Mouse (Mus musculus) frontal cortex, adult 2 months (tissue): ENCODE data around the gene Gm49325. TPM values are rescaled to one million over a fixed set of nuclear protein-coding genes. Genes with fewer than 3 reads are reported as not detected.
A peak's percentile ranks its signal among the peaks of the same experiment; 100 is the strongest.

Source experiments
- DNase-seq, 2 experiments: peaks; one replicate each; pipeline ENCODE4 v3.0.0; 2022; ENCODE audit warnings: low spot score in 1 of 2; ENCODE audit errors: extremely low spot score in 1 of 2
- polyA plus RNA-seq: library from polyadenylated mRNA; depleted of rRNA; stranded (reverse); fragments of >200 nt; gene quantifications from 2 replicates; pipeline ENCODE4 v1.2.3, GENCODE M21; 2012; rRNA removed

Gm49325 gene
- 15.9 and 23.0 TPM in 2 replicates for polyA plus RNA-seq

DNA sequence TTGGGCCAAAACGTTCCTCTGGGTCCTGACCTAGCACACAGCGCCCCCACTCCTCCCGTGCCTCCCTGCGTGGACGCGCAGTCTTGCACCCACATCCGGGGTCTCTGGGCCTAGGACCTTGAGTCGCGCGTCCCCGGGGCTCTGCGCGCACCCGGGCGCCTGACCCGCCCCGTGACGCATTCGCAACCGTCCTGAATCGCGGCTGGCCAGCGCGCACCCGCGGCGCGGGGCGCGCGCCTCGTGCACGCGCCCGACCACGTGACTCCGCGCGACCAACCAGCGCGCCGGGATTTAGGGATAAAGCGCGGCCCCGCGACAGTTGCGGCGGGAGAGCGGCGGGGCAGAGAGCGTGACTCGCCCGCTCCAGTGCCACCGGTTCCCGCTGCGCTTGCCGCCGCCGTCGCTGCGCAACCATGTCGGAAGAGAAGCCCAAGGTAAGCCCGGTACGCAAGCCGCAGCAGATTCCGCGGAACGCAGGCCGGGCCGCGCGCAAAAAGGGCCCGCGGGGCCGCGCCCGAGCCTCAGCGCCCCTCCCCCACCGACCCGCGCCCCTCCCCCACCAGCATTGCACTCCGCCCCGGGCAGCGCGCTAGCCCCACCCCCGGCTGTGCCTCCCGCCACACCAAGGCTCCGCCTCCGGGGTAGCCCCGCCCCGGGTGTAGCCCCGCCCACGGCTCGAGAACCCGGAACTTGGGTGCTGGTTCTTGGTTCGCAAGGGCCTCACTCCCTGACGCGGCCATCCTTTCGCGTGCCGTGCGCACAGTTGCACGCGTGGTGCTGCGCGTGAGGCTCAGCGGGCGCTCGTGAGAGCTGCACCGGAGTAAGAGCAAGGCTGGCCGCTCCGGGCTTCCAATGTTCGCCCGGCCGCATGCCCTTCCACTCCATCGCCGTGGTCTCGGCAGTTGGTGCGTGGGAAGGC is at the start of gene Gm49325, which contains the start of gene Sumo3:
Gene Gm49325 (plus strand): TSS at position 290 of the 919 bp plus-strand sequence.
Gene Sumo3 (plus strand): TSS at position 190 of the 919 bp plus-strand sequence.
- peak; percentile 81 to 93 for DNase-seq

DNA sequence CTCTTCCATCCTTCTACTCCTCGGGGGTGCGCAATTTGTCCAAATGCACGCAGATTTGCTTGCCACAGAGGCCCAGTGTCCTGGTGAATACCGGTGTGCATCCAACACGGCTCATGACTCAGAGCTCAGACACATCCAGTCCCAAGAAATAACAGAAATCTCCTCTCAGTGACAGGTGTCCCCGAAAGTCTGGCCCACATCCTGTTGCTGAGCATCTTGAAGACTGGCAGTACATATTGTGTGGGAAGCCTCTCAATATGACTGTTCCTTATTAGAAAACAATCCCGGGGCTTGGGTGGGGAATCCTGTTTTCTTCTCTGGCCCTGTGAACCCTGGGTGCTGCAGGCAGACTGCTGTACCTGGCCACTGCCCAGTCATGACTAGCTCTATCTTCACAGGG is 49.4 kb upstream of the Gm49325 start:
- DNase-seq = no peak

DNA sequence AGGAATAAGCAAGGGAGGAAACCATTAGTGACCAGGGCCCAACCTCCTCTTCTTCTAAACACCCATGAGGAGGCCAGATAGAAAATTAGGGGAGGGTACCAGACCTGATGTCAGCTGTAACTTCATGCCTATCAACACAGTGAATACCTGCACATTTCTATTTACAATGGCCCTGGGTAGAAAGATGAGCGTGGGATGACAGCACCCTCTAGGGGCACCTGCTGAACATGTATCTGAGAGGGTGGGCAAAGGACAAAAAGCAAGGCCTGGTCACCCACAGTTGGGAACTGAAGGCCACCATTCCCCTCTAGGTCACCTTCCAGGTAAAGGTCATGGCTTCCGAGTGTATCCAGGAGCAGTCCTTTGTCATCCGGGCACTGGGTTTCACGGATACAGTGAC is 48.4 kb upstream of the Gm49325 start:
- no peak for DNase-seq

DNA sequence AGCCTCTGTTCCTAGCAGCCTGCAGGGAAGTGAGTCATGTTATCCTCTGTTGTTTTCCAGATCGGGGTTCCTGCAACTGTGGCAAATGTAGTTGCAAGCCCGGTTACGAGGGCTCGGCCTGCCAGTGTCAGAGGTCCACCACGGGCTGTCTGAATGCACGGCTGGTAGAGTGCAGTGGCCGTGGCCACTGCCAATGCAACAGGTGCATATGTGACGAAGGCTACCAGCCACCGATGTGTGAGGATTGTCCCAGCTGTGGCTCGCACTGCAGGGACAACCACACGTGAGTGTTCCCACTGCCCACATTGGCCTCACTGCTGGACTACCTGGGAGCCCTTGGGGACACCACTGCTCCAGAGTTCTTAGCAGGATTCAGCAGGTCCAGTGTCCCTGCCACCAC is 45.9 kb upstream of the Gm49325 start:
- DNase-seq = no peak

DNA sequence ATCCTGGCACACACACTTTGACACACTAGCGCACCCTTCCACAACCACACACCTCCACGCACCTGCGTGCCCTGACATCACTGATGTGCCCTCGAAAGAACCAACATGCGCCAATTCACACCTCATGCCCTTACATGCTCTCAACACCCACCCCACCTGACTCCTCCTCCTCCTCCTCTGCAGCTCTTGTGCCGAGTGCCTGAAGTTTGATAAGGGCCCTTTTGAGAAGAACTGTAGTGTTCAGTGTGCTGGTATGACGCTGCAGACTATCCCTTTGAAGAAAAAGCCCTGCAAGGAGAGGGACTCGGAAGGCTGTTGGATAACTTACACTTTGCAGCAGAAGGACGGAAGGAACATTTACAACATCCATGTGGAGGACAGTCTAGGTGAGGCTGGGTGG is 45.2 kb upstream of the Gm49325 start:
- DNase-seq = no peak

DNA sequence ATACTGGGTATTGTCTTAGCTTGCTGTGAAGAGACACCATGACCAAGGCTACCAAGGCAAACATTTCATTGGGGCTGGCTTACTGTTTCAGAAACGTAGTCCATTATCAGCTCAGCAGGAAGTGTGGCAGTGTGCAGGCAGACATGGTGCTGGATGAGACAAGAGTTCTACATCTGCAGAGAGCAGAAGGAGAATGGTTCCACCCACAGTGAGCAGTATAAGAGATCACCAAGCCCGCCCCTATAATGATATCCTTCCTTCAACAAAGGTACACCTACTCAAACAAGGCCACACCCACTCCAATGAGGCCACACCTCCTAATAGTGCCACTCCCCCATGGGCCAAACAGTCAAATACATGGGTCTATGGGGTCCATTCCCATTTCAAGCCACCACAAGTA is 44.5 kb upstream of the Gm49325 start:
- no peak for DNase-seq

DNA sequence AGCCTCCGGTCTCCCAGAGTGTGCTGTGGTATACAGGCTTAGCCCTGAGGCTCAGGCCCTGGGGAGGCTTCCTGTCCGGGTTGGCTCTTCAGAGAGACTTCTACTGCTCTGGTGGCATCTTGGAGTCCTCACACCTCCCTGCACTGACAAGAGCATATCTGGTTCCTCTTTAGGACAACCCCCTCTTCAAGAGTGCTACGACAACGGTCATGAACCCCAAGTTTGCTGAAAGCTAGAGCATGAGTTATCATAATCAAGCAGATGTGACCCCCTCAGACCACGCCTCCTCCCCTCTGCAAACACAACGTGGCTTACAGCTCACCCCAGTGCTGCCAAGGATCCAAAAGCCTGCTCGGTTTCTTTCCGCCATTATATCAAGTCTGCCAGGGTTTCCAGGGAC is 41.0 kb upstream of the Gm49325 start:
- DNase-seq = no peak

DNA sequence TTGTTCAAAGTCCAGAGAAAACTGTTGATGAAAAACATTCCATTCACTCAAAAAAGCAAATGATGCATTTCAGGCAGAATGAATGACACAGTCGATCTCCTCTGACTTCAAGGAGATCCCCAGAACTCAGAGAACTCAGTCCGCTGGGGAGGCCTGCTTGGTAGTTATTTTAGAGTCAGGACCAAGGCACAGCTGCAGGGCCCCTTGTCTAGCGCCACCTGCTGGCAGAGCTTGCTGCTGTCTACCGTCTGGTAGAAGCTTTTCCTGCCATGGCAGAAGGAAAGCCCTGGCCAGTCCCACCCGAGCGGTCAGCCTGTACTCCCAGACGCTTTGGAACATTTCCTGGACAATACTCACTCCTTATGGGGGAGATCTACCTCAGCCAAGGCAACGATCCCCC is 39.3 kb upstream of the Gm49325 start:
- DNase-seq = peak in 1 of 2 experiments; percentile 87

DNA sequence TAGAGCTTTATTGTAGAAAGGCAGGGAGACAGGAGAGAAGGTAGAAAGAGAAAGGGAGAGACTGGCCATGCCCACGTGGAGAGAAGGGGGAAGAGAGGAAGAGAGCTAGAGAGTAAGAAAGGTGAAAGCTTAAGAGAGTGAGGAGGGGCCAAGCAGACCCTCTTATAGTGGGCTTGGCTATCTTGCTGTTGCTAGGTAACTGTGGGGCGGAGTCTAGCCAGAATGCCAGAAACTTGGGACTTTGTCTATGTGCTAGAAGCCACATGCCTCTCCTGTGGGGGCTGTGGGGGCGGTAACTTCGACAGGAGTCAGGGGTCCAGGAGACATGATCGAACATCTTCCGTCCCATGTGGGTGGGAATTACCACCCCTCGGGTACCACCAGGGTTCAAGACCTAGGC is 36.5 kb upstream of the Gm49325 start:
- no peak for DNase-seq

DNA sequence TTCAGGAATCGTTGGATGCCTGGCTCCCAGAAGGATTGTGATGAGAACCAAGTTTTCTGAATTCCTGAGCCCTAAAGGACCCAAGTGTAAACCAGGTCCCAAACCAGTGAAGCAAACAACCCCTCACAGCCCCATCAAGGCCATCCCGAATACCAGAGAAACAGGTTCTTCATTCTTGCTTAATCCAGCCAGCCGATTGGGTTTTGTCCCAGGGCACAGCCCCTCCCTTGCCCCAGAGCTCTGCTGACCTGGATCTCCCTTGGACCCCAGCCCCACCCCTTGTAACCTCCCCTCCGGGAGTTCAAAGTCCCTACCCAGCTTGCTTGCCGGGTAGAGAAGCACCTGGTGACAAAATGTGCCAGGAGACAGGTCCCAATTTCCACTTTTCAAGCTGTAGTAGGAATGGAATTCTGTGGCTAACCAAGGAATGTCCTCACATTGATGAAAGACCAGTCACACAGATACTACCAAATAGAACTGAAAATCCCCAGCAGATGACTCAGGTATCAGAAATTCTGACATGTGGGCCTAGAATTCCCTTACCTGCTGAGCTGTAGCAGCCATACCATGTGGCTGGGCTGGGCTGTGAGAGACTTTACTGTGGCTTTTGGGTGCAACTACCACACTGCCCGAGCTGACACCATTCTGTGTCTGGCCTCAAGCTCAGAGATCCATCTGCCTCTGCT is 35.9 kb upstream of the Gm49325 start:
- no peak for DNase-seq

DNA sequence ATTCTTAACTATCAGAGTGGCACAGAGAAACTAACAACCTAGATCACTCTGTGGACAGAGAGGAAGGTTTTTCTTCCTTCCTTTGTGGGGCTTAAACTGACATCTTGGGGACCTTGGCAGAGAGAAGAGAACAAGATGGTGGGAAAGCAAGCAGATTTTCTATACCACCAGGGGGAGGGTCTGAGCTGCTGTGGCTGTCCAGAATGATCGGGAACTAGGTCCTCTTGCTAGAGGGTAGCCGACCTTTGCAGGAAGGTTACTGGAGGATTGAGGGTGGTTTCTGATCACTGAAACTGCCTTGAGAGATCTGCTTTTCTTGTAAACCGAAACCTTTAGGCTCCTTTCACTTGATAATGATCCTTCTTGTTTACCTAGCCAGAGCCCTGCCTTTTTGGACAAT is 33.8 kb upstream of the Gm49325 start:
- DNase-seq = no peak

DNA sequence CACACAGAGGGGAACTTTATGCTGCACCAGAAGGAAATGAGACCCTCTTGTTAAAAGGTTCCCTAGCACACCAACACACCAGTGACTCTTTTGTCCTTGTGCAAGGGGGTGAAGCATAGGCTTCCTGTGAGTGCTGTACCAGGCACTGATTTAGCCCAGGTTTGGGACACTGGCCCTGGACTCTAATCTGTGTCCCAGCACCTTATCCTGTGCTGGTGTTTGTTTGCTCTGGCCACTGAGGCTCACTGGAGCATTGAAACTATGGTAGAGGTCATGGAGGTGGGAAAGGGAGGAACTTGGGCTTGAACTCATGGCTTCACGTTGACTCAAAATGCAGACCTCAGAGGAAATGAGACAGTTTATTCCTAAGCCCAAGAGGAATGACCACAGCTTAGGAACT is 32.8 kb upstream of the Gm49325 start:
- no peak for DNase-seq

DNA sequence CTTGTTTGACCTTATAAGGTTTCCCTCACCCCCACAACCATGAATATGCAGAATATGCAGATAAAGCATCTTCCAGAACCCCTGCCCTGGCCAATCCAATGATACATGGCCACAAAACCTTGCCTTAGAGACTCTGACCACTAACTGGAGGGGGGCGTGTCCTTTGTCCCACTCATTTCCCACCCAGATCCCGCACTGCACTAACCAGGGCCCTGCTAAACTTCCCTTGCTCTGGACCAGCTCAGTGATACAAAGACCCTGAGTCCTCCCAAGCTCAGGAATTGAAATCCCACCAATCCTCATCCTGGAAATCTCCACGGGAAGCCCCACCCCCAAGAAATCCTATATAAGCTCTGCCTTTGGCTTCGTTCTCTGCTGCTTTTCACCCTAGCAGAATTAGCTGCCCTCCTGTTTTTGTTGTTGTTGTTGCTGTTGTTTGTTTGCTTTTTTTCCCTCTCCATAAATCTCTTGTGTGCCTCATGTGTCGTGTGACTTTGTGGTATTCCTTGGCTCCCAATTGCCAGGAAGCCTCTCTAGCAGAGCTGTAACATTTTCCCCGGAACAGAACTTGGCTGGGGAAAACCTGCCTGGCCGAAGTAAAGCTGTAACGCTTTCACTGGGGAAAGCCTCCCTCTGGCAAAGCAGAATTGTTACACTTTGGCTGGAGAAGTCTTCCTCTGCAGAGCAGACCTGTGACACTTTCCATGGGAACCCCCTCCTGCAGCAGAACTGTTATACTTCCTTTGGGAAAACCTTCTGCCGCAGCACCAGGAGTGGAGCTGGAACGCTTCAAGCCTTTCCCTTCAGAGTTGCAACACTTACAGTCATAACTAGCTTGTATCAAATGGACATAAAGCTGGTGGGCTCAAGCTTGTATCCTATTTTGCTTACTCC is 25.7 kb upstream of the Gm49325 start:
- DNase-seq = no peak

DNA sequence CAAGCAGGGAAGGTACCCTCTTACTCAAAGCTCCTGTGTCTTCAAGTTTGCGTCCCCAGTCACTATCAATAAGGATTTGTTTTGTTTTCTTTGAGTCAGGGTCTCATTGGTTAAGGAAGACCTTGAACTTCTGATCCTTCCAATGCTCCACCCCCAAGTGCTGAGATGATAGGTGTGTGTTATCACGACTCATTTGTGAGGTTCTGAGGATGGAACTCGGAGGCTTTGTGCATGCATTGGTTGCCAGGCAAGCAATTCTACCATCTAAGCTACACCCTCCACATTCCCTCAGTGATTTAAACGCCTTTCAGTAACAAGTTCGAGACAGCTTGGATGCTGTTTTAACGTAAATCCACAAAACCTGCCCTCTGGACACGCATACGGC is 25.0 kb upstream of the Gm49325 start:
- peak in 1 of 2 experiments; percentile 24 for DNase-seq

DNA sequence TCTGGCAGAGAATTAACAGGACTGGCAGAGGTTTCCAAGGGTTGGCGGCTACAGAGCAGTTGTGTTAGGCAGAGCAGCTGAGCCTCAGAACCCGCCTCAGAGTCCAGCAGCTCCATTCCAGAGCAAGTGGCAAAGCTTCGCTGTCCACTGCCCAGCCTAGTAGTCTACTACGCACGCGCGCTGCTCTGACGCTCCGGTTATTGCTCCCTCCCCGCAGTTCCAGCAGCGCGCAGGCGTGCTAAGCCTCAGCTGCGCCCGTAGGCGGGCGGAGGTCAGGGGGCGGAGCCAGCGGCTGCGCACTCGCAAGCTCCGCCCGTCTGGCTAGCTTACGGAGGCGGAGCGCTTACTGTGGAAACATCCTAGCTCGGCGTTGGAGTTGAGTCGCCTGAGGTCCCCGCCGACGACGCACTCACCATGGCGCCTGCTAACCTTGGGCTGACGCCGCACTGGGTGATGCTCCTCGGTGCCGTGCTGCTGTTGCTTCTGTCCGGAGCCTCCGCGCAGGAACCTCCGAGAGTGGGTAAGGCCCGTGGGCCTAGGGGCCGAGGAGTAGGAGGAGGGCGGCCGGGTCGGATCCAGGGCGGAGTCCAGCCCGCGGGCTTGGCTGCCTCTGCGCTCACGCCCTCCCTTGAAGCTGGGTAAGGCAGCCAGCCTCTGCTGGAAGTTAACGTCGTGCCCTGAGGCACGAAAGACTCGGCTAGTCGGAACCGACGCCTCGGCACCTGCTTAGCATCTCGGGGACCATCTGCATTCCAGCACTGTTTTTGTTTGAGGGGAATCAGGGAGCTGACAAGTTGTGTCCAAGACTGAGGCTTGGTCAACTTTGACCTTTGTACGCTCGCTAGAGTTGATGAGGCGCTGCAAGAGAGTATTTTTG is 24.4 kb upstream of the Gm49325 start, which contains the start of gene Pttg1ip:
Gene Pttg1ip (plus strand): TSS at position 313 of the 877 bp plus-strand sequence.
- DNase-seq = peak; percentile 91 to 95

DNA sequence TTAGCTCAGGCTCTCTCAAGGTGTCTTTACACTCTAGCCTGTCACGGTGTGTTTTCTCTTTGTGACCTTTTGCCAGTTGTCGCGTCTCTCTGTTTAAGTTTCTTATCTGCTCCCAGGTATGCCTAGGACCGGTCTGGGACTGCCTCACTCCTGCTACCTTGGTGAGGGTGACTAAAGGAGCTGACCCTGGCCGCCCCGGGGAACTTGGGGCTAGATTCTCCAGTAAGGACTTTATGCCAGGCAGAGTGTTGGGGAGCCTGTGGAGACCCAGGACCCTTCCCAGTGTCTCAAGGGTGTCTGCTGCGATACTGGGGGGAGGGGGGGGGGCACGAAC is 23.7 kb upstream of the Gm49325 start:
- DNase-seq = no peak

DNA sequence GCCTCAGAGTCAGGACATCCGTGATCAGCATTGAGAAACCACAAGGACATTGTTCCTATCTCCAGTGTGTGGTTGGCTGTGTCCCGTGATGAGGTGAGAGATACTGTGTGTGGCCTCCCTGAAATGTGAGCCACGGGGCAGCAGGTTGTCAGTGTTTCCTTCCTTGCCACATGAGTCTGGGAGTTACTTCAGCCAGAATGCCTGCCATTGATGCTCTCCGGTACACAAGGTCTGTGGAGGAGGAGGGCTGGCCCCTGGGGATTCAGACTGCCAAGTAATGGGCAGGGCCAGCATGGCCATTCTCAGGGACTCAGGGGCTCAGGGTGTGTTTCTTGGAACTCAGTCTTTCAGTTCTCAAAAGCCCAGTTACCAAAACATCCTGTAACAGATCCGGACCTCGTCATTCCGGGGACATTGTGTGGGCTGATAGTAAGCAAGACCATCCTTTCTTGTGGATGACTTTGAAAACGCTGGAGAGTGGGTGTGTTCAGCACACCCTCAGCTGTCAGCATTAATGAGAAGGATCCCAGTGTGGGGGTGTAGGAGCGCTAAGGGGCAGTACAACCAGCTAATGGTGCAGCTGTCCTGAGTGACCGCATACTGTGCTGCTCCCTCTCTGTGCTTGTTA is 22.1 kb upstream of the Gm49325 start:
- no peak for DNase-seq

DNA sequence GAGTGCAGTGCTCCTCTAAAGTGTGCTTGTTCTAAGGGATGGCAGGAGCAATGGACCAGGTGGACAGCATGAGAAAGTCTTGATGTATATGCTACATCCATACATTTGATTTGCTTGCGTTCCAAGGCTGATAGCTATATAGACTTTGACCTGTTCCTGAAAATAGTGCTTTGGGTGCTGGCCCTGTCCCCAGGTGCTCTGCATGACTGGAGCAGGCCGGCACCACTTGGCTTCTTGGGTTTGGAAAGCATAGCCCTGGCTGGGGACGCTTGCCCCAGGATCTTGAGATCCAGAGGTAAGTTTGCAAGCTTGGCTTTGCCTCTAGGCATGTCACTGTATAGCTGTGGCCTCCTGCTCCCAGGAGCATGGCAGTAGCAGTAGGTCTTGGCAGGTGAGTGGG is 19.4 kb upstream of the Gm49325 start:
- no peak for DNase-seq

DNA sequence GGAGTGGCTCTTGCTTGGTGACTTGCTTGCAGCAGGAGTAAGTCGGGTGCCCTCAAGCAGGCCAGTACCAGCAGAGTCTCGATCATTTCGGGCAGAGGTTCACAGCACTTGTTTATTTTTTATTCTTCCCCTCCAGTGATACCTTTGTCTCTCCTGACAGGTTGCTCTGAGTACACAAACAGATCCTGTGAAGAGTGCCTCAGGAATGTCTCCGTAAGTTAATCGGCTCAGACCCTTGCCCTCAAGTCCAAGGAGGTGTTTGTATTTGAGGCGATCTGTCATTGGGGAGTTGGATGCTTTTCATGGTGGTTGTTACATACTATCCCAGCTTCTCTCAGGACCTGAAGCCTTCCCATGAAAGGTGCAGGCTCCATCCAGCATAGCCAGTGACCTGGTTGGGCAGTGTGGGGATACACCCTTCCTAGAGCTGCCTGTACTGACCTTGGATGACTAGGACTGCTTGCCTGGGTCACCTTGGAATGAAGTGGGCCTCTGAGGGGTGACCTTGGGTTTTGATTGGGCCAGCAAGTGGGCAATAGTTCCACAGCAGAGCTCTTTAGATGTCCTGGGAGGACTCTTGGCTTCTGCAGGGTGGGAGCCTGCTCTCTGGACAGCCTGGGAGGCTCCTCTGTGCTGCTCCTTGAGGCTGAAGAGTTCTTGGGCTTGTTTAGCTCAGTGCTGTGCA is 18.8 kb upstream of the Gm49325 start:
- no peak for DNase-seq
